Mouse (Mus musculus): ENCODE results near the gene Nuf2. TPM values are rescaled to one million over a fixed set of nuclear protein-coding genes. Genes with fewer than 3 reads are reported as not detected.
A peak's percentile ranks its signal among the peaks of the same experiment; 100 is the strongest.
"Not testable (repeated sequence)": the region's sequence is repeated elsewhere in the genome, so short reads cannot be mapped to it uniquely, and the experiment has no call there.

Gene Nuf2
- total RNA-seq (2018; cell fraction: chromatin; rRNA removed) = 10 to 100 TPM in 1 of 26 experiments, 1 to 10 TPM in 22, under 1 TPM in 3; 0.41 to 13.2 (median 3.6) TPM
- total RNA-seq (2018; cell fraction: cytosol; rRNA removed) = 1 to 10 TPM; 1.6 to 6.6 (median 2.9) TPM
- 10 to 100 TPM in 1 of 26 experiments, 1 to 10 TPM in 24, under 1 TPM in 1; 0.86 to 11.2 (median 2.4) TPM for total RNA-seq (2018; cell fraction: nucleus; rRNA removed)
- polyA plus RNA-seq (2018) = 1.9 to 12.9 TPM (median 8.6 TPM) in 3 replicates

- Histone ChIP-seq H3K4me3 (ENCODE audit: inconsistent target) (peak within 1 kb of the TSS; percentile 92), H3K27ac (peak within 1 kb of the TSS; percentile 83), H3K36me3 (ENCODE audit: inconsistent target) (no peaks in the 10 kb centered on the region), H3K79me2 (ENCODE audit: inconsistent target) (peaks cover 51% of the 10 kb centered on the region)
- WGBS (ENCODE audit: missing documents) = under 1% methylated on average over 39 of the region's 39 CpGs
Measured at GRCm38 (mm10) chr1:169530876-169531701, at the start of gene Nuf2. Gene Nuf2 (minus strand): TSS chr1:169531464.

- H3K36me3 ChIP-seq (ENCODE audit: inconsistent target) = no peaks in the 10 kb centered on the region
- no peaks in the 10 kb centered on the region for H3K79me2 ChIP-seq (ENCODE audit: inconsistent target)
- whole genome bisulfite sequencing (ENCODE audit: missing documents) = 80% methylated on average over 3 of the region's 3 CpGs
- no peak overlapping the region for H3K4me3 ChIP-seq (ENCODE audit: inconsistent target)
- H3K27ac ChIP-seq = no peak overlapping the region
Measured at GRCm38 (mm10) chr1:169579572-169579971, 48.3 kb upstream of the Nuf2 start.

- H3K36me3 ChIP-seq (ENCODE audit: inconsistent target) = no peaks in the 10 kb centered on the region
- no peak overlapping the region for H3K4me3 ChIP-seq (ENCODE audit: inconsistent target)
- no peak overlapping the region for H3K27ac ChIP-seq
- no peaks in the 10 kb centered on the region for H3K79me2 ChIP-seq (ENCODE audit: inconsistent target)
Measured at GRCm38 (mm10) chr1:169574136-169574535, 42.9 kb upstream of the Nuf2 start.

GRCm38 (mm10) chr1:169555621-169556020, 24.4 kb upstream of the Nuf2 start:
- no peaks in the 10 kb centered on the region for H3K79me2 ChIP-seq (ENCODE audit: inconsistent target)
- H3K27ac ChIP-seq = no peak overlapping the region
- WGBS (ENCODE audit: missing documents) = 100% methylated on average over 2 of the region's 2 CpGs
- H3K36me3 ChIP-seq (ENCODE audit: inconsistent target) = no peaks in the 10 kb centered on the region
- H3K4me3 ChIP-seq (ENCODE audit: inconsistent target) = no peak overlapping the region

GRCm38 (mm10) chr1:169555019-169555418, 23.8 kb upstream of the Nuf2 start:
- no peak overlapping the region for H3K4me3 ChIP-seq (ENCODE audit: inconsistent target)
- H3K27ac ChIP-seq = no peak overlapping the region
- no peaks in the 10 kb centered on the region for H3K79me2 ChIP-seq (ENCODE audit: inconsistent target)
- no peaks in the 10 kb centered on the region for H3K36me3 ChIP-seq (ENCODE audit: inconsistent target)
- 78% methylated on average over 3 of the region's 4 CpGs for WGBS (ENCODE audit: missing documents)

- no peak overlapping the region for H3K4me3 ChIP-seq (ENCODE audit: inconsistent target)
- 86% methylated on average over 7 of the region's 7 CpGs for WGBS (ENCODE audit: missing documents)
Measured at GRCm38 (mm10) chr1:169553446-169553845, 22.2 kb upstream of the Nuf2 start.

GRCm38 (mm10) chr1:169540415-169540814, 9.2 kb upstream of the Nuf2 start:
- H3K4me3 ChIP-seq (ENCODE audit: inconsistent target) = no peak overlapping the region
- no peaks in the 10 kb centered on the region for H3K36me3 ChIP-seq (ENCODE audit: inconsistent target)
- H3K79me2 ChIP-seq (ENCODE audit: inconsistent target) = no peaks in the 10 kb centered on the region
- WGBS (ENCODE audit: missing documents) = 45% methylated on average over 6 of the region's 6 CpGs
- no peak overlapping the region for H3K27ac ChIP-seq

More at GRCm38 (mm10) chr1:169553446-169553845, 22.2 kb upstream of the Nuf2 start:
- H3K27ac ChIP-seq = no peak overlapping the region
- no peaks in the 10 kb centered on the region for H3K79me2 ChIP-seq (ENCODE audit: inconsistent target)
- no peaks in the 10 kb centered on the region for H3K36me3 ChIP-seq (ENCODE audit: inconsistent target)

- H3K27ac ChIP-seq = peak overlapping the region; percentile 83; the same call in 1 of the 2 replicates
- WGBS (ENCODE audit: missing documents) = 9% methylated on average over 11 of the region's 11 CpGs
- H3K79me2 ChIP-seq (ENCODE audit: inconsistent target) = peaks cover 43% of the 10 kb centered on the region
- H3K36me3 ChIP-seq (ENCODE audit: inconsistent target) = no peaks in the 10 kb centered on the region
- peak overlapping the region; percentile 92 for H3K4me3 ChIP-seq (ENCODE audit: inconsistent target)
Measured at GRCm38 (mm10) chr1:169531702-169532535, 655 bp upstream of the Nuf2 start.

GRCm38 (mm10) chr1:169529996-169530518, 1.2 kb downstream of the Nuf2 start:
- no peak overlapping the region for H3K27ac ChIP-seq

GRCm38 (mm10) chr1:169526006-169526680, 5.1 kb downstream of the Nuf2 start:
- WGBS (ENCODE audit: missing documents) = 87% methylated on average over 5 of the region's 5 CpGs
- Histone ChIP-seq H3K27ac (no peak overlapping the region), H3K36me3 (ENCODE audit: inconsistent target) (no peaks in the 10 kb centered on the region), H3K4me3 (ENCODE audit: inconsistent target) (no peak overlapping the region), H3K79me2 (ENCODE audit: inconsistent target) (peaks cover 58% of the 10 kb centered on the region)

More at GRCm38 (mm10) chr1:169529996-169530518, 1.2 kb downstream of the Nuf2 start:
- no peaks in the 10 kb centered on the region for H3K36me3 ChIP-seq (ENCODE audit: inconsistent target)
- H3K79me2 ChIP-seq (ENCODE audit: inconsistent target) = peaks cover 59% of the 10 kb centered on the region
- H3K4me3 ChIP-seq (ENCODE audit: inconsistent target) = peak overlapping the region; percentile 92
- 77% methylated on average over 8 of the region's 8 CpGs for WGBS (ENCODE audit: missing documents)

GRCm38 (mm10) chr1:169519337-169519736, 11.9 kb downstream of the Nuf2 start:
- no peak overlapping the region for H3K4me3 ChIP-seq (ENCODE audit: inconsistent target)
- H3K79me2 ChIP-seq (ENCODE audit: inconsistent target) = no peaks in the 10 kb centered on the region
- no peak overlapping the region for H3K27ac ChIP-seq
- WGBS (ENCODE audit: missing documents) = 86% methylated on average over 11 of the region's 11 CpGs
- no peaks in the 10 kb centered on the region; the same call in 1 of the 2 replicates for H3K36me3 ChIP-seq (ENCODE audit: inconsistent target)

GRCm38 (mm10) chr1:169517899-169518517, 13.3 kb downstream of the Nuf2 start:
- 84% methylated on average over 5 of the region's 7 CpGs for WGBS (ENCODE audit: missing documents)
- H3K27ac ChIP-seq; H3K79me2 ChIP-seq (ENCODE audit: inconsistent target); H3K36me3 ChIP-seq (ENCODE audit: inconsistent target); H3K4me3 ChIP-seq (ENCODE audit: inconsistent target): not testable (repeated sequence)

- Histone ChIP-seq H3K36me3 (ENCODE audit: inconsistent target) (no peaks in the 10 kb centered on the region; the same call in 1 of the 2 replicates), H3K79me2 (ENCODE audit: inconsistent target) (no peaks in the 10 kb centered on the region), H3K27ac (no peak overlapping the region), H3K4me3 (ENCODE audit: inconsistent target) (no peak overlapping the region)
- WGBS (ENCODE audit: missing documents) = 98% methylated on average over 6 of the region's 8 CpGs
Measured at GRCm38 (mm10) chr1:169517376-169517892, 13.8 kb downstream of the Nuf2 start.

Data from macrophage (primary cell).